Mouse (Mus musculus) brain, adult 2 months (tissue): Measurements from ENCODE around the gene Kars.

ENCODE experiments used
- DNase-seq: peaks from one replicate; pipeline ENCODE4 v3.0.0; 2011; ENCODE audit warnings: low read depth, low spot score

Gene Kars

DNA sequence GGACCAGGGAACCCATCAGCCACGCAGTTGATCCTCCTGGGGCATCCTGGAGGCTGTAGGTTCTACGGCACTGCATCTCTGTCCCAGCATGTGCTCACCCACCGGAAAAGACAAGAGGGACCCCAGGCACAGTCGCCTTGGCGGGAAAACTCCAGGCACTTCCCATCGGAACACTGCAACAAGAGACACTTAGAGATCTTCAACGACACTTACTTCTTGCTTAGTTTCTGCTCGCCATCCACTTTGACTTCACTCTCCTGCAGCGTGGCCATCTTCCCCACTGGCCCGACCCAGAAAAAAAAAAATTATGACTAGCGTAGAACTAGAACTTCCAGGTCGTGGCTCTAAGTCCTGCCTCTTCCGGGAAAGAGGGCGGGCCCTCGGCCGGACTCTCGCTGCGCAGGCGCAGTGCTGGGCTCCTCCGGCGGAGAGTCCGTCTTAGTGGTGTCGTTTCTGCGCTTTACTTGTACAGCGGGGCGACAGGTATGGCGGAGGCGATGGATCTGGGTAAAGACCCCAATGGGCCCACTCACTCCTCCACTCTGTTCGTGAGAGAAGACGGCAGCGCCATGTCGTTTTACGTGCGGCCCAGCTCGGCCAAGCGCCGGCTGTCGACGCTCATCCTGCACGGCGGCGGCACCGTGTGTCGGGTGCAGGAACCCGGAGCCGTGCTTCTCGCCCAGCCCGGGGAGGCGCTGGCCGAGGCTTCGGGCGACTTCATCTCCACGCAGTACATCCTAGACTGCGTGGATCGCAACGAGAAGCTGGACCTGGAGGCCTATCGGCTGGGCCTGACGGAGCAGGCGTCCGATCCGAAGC lies at the start of gene Kars, which contains the start of gene Terf2ip:
Kars (minus strand) TSS at position 327 of the 819 bp plus-strand sequence.
Terf2ip (plus strand) TSS at position 402 of the 819 bp plus-strand sequence.
- peak; percentile 96 for DNase-seq

DNA sequence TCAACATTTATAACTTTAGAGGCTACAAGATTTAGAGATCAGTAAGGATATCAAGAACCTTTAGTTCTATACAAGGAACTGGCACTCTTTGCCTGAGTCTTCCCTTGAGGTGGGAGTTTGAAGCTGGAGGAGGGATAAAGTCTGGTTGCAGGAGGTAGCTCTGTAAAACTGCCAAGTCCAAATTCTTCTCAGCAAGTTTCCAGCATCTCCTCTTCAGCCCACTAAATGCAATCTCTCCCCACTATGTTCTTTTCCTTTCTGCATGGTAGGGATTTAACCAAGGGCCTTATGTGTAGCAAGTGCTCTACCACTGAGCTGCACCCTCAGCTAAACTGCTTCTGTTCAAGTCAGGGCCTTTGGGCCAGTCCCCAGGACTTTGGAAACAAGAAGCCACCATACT lies 43.3 kb upstream of the Kars start:
- peak; percentile 73 for DNase-seq

DNA sequence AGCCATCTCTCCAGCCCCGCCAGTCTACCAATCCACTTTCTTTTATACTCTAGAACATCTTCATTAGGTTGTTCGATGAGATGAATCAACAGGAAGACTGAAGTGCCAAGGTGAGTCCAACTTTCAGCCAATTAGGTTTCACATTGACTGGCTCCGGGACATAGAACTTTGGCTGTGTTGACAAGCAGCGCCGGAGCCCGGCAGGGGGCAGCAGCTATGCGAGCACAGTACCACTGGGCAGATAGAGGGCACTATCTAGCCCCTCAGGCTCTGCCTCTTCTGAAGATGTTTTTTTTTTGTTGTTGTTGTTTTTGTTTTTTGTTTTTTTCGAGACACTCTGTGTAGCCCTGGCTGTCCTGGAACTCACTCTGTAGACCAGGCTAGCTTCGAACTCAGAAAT lies 40.4 kb upstream of the Kars start:
- DNase-seq = no peak

DNA sequence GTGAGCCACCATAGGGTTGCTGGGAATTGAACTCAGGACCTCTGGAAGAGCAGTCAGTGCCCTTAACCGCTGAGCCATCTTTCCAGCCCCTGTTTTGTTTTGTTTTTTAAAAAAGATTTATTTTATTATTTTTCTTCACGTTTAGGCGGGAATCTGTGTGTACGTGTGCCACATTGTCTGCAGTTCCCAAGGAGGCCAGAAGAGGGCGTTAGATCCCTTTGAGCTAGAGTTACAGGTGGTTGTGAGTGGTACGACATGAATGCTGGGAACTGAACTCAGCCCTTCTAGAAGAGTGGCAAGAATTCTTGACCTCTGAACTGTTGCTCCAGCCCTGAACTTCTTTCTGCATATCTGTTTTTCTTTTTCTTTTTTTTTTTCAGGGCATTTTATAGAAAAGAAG lies 38.9 kb upstream of the Kars start:
- DNase-seq = no peak

DNA sequence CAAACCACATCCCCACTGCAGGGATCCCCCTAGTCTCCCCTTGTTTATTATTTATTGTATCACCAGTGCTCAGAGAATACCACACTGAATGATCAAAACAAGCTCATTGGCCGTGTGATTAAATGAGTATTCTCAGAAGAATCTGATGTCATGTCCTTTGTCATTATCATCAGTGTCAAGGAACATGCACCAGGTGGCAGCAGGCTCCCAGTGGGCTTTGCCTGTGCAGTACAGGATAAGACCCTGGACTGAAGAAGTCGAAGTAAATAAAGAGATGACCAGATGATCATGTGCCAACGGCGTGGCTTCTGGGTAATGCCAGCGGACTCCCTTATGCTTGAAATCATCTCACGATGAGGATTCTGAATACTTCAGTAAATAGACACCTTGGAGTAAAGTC lies 37.2 kb upstream of the Kars start:
- DNase-seq = no peak

DNA sequence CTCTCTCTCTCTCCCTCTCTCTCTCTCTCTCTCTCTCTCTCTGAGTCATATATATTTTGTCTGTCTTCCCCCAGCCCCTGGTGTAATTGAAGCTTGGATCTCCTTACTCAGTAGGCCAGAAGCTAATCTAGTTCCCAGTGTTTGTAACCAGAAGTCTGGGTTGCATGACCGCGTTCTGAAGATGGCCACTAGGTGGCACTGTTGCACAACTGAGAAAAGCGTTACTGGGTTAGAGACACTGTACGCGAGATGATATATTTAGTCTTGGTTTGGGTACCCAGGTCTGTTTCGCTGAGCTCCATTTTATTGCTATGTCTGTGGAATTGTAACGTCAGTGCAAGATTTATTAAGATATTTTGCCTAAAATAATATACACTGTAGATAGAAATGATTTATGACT lies 34.8 kb upstream of the Kars start:
- DNase-seq = peak; percentile 90

DNA sequence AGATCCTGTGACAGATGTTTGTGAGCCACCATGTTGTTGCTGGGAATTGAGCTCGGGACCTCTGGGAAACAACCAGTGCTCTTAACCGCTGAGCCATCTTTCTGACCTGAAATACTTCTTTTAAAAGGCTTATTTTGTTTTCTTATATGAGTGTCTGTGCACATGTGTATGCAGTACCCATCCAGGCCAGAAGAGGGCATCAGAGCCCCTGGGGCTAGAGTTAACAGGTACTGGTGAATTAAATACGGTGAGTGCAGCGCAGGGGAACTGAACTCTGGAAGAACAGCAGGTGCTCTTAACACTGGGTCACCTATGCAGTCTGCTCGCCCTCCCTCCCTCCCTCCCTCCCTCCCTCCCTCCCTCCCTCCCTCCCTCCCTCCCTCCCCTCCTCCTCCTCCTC lies 34.1 kb upstream of the Kars start:
- DNase-seq = no peak

DNA sequence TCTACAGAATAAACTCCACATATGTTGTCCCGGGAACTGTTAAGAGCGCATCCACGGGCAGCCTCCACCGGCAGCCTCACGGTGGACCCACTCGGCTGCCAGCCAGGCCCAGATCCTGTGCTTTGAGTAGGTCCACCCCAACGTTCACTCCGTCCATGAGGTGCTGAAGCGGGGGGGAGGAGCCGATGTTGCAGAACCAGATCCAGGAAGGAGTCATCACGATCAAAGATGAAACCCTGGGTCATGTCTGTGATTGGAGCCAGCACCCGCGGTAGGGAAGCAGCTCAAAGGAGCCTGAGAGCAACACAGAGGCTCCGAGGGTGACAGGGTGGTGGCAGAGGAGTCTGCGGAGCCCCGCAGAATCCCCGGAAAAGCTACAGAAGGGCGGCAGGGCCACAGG lies 26.4 kb upstream of the Kars start:
- DNase-seq = no peak

DNA sequence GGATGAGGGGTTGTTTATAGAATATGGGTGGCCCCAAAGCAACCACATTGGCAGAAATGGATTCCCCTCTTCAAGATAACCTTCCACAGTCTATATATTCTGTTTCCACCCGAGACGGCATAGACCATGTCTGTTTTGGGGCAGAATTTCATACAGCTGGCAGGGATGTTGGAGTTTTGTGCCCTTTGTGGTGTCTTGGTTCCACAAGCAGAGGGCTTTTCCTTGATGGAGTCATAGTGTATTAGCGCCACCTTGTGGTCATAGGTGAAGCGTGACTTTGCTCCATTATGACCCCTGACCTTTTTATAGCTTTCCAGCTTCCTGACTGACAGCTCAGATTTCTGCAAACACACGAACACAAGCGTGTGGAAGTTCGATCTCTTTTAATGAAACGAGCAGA lies 23.5 kb upstream of the Kars start:
- peak; percentile 75 for DNase-seq

DNA sequence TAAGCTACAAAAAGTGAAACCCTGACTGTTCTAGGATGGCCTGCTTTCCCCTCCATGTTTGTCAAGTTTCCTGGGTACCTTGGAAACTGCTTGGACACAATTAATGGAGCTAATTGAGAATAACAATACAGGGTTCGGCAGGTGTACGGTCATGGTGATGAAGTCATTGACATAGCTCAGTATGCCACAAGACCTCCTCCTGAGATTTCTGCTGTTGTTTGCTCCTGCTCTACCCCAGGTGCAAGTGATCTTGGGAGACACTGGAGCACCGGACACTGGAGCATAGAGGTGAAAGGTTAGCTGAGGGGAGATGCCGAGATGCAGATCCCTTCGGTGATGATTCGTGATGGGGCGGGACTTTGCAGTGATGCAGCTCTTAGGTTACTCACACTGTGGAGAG lies 21.9 kb upstream of the Kars start:
- no peak for DNase-seq

DNA sequence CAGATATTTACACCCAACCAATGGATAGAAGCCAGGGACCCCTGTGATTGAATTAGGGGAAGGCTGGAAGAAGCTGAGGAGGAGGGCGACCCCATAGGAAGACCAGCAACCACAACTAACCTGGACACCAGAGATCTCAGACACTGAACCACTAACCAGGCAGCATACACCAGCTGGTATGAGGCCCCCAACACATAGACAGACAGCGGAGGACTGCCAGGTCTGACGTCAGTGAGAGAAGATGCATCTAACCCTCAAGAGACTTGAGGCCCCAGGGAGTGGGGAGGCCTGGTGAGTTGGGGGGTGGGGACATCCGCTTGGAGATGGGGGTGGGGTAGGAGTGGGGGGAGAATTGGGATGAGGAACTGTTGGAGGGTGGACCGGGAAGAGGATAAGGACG lies 19.5 kb upstream of the Kars start:
- DNase-seq = no peak

DNA sequence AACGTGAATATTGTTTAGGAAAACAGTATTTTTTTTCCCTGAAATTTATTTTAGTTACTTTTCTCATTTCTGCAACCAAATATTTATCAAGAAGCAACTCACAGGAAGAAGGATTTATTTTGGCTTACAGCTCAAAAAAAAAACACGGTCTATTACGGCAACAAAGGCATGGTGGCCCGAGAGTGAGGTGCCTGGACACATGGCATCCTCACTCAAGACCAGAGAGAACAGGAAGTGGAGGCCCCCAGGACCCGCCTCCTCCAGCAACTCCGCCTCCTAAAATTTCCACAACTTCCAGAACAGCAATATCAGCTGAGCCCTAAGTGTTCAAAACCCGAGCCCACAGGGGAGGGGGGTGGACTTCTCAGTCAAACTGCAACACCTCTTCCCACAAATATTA lies 18.3 kb upstream of the Kars start:
- no peak for DNase-seq

DNA sequence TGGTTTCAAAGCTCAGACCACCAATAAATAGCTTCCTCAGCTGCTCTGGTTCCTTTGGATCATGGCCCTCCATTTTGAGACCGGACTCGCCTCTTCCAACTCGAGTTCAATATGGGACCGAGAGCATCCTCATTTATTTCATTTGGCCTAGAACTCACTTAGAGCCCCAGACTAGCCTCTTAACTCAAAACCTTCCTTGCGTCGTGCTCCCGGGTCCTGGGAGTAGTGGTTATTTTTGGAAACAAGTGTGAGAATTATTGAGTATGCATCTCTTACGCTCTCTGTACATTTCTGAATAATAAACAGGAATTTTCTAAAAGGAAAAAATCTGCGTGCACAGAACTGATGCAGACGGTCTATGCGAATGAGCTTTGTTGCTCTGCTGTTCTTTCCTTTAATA lies 3.8 kb upstream of the Kars start, which contains the start of gene Gm6793:
Gm6793 (minus strand) TSS at position 101 of the 400 bp plus-strand sequence.
- no peak for DNase-seq

DNA sequence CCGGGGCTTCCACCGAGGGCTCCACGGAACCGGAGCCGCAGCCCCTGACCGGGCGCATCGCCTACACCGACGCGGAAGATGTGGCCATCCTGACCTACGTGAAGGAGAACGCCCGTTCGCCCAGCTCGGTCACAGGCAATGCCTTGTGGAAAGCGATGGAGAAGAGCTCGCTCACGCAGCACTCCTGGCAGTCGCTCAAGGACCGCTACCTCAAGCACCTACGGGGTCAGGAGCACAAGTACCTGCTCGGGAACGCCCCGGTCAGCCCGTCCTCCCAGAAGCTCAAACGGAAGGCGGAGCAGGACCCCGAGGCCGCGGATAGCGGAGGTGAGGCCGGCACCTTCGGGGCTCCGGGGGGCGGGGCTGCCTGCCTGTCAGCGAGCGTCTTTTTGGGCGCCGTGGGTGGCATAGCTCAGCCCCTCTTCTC lies 706 bp upstream of the Kars start:
- peak; percentile 45 for DNase-seq

DNA sequence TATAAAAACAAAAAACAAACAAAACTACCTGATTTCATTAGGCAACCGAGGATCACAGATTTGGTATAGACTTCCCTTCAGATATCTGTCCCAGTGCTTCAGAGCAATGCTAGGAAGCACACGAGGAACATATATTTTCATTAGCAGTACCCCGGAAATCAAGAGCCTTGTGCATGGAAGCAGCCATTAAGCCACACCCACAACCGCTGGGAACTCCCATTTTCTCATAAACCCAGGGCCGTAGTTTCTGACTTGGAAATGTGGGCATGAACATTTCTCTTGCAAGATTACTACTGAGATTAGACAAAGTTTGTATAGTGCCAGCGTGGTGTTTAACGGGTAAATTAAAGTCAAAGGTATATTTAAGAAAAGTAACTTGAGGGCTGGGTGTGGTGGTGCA lies 1.6 kb downstream of the Kars start:
- no peak for DNase-seq

DNA sequence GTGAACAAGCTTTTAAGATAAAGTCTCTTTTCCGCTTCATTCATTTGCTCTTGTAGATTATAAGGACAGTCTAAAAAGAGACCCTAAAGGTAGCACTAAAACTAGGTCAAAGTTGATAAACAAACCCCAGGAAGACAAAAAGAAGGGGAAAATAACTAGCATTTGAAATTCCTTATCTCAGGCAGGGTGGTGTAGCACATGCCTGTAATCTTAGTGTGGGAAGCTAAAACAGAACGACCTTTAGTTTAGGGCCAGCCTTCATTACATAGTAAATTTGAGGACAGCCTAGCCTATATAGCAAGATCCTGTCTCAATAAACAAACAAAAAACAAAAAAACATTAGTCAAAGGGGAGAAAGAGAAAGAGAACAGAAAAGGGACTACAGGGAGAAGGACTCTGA lies 3.5 kb downstream of the Kars start:
- no peak for DNase-seq

DNA sequence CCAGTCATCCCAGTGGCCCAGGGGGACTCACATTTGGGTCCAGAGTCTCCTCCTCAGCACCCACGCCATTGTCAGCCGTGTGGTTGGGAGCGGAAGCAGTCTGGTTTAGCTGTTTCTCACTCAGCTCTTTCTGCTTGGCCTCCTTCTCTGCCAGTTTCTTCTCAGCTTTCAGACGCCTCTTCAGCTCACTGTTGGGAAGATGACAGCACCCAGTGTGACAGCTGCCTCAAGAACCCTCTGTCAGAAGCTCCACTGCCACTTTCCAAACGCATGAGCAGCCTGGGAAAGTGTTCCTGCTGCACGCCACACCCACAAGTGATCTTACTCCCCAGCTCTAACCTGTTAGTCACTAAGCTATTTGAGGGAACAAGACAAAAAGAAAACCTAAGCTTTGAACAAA lies 5.5 kb downstream of the Kars start:
- DNase-seq = peak; percentile 86

DNA sequence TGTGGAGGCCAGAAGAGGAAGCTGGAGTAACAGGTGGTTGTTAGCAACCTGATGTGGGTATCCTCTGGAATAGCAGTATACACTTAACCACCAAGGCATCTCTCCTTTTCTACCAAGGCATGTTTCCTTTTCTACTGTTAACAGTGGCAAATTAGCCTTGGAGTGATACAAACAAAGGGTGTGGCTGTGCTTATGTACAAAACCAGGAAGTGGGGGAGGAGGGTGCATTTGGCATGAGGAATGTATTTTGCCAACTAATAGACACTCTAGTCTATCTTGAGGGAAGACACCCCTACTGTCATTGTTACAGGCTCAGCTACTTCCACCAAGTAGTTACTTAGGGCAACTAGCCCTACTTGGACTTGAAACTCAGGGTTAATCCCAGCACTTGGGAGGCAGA lies 6.4 kb downstream of the Kars start:
- DNase-seq = no peak

DNA sequence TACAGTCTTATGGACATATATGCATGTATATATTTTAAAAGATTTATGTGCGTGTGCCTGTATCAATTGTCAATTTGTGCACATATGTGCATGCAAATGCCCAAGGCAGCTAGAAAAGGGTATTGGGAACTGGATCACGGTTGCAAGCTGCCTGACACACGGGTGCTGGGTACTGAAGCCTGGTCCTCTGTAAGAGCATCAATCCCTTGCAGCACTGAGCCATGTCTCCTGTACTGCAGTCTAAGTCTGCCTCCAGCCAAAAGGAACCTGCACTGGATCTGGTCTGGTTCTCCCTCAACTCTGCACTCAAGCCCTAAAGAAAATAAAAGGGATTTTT lies 18.5 kb downstream of the Kars start:
- no peak for DNase-seq

DNA sequence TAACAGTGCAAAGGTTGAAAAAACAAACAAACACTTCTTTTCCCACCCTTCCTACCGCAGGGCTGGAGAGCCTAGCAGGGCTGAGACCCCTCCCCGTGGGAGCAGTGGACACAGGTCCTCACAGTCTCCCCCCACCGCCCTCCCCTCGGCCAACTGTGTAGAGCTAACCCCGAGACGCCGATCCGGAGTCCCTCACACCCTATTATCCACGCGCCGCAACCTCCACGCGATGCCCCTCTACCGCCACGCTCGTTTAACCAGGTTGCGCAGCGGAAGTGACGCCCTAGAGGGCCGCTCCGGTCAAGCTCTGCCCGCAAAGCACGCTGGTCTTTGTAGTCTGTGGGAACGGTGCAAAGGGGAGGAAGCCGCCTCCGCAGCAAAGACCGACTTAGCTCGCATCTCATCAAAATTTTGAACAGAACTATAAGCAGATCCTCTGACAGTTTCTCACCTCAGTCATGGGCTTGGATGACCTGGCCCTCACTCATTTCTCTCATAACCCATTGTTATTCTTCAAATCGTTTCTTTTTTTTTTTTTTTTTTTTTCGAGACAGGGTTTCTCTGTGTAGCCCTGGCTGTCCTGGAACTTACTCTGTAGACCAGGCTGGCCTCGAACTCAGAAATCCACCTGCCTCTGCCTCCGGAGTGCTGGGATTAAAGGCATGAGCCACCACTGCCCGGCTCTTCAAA lies 19.0 kb downstream of the Kars start, which contains the start of gene Adat1:
Adat1 (minus strand) TSS at position 290 of the 690 bp plus-strand sequence.
- peak; percentile 97 for DNase-seq

DNA sequence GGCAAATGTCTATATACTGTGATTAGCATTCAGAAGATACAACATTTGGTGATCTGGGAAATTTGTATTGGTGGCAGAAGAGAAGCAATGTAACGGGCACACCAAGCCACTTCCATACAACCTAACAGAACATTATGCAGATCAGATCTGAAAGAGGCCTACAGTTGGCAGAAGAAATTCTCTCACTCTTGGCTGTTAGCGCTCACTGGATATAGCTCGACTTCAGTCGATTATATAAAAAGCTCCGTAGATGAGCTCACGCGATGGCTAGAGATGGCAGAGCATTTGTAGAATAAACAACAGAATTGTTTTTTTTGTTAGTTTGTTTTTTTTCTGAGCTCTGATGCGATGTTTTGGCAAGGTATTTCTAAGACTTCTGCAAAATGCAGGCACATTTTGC lies 19.8 kb downstream of the Kars start:
- peak; percentile 59 for DNase-seq

DNA sequence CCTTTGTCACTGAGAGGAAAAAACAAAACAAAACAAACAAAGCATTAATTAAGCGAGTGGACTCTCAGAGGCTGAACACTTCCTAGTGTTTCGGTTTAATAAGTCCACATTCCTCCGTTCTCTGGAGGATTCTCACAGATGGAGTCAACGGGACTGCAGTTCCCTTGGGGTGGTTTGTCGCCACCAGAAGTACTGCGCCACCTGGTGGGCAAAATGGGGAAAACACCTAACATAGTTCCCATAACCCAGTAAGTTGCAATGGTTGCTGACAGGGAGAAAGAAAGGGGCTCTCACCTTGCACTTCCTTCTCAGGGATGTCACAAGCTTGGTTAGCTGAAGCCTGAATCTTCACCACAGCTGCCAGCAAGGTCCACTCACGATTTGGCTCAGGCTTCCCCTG lies 21.2 kb downstream of the Kars start:
- DNase-seq = peak; percentile 91

DNA sequence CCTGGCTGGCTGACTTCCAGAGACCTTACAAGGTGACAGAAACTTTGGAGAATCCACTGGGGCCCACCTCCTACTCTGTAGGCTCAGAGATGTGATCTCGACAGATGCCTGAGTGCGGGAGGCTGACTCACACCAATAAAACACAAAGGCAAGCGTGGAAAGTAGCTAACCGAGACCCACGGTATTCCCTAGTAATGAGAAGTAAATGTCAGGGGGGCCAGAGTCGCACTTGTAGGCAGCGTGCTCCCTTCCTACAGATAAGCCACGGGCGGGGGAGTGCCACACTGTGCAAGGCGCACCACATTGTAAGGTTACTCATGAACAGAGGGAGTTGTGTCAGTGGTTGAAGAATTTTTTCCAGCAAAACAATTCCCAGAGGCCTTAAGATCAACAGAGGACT lies 26.6 kb downstream of the Kars start:
- DNase-seq = peak; percentile 75
